Mouse (Mus musculus) kidney, adult 2 months (tissue): ENCODE measurements around the gene Rora.

Experiments used
- CTCF ChIP-seq: fragments of 200-500 bp; conservative IDR thresholded peaks from 2 replicates; pipeline ENCODE4 v1.5.1; 2011; ENCODE audit warnings: low read depth, mild to moderate bottlenecking, control low read depth, low read length, moderate library complexity, mixed read lengths; ENCODE audit not compliant: insufficient read depth, insufficient read length
- POLR2A ChIP-seq: fragments of 200-500 bp; IDR thresholded peaks from one replicate; pipeline ENCODE4 v1.6.1; 2011; ENCODE audit warnings: low read depth, low read length, control low read depth

DNA sequence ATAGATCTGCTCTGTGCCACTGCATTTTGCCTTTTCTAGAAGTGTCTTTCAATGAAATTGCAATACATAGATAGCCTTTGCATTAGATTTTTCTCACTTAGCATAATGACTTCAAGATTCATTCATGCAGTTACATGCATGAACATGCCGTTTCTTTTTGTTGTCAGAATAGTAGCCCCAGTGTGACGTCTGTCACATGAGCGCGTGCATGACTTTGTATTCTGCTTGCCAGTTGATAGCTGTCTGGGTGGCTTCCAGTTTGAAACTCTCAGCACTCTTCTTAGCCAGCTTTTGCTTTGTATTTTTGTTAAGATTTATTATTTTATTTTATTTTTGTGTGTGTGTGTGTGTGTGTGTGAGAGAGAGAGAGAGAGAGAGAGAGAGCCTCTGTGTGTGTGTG lies 280.7 kb downstream of the Rora start:
- TF ChIP-seq CTCF (no peak), POLR2A (no peak)
